Mouse (Mus musculus) thymus, adult 2 months (tissue): Measurements from ENCODE around the gene Fgf11. TPM values are rescaled to one million over a fixed set of nuclear protein-coding genes. Genes with fewer than 3 reads are reported as not detected.

ENCODE experiments used
- DNase-seq: peaks from one replicate; pipeline ENCODE4 v3.0.0; 2021
- H3K27ac ChIP-seq: fragments of 200-500 bp; 2 replicates; pipeline ENCODE4 v1.5.1; 2012; ENCODE audit warnings: low read length, control low read depth; ENCODE audit not compliant: control insufficient read depth, insufficient read depth
- H3K27me3 ChIP-seq: fragments of 200-500 bp; 2 replicates; pipeline ENCODE4 v1.6.1; 2012; ENCODE audit warnings: mild to moderate bottlenecking, low read length, moderate library complexity, mixed read lengths; ENCODE audit not compliant: control insufficient read depth, insufficient read depth
- H3K36me3 ChIP-seq: fragments of 200-500 bp; 2 replicates; pipeline ENCODE4 v1.6.1; 2012; ENCODE audit warnings: mild to moderate bottlenecking, low read length, moderate library complexity; ENCODE audit not compliant: control insufficient read depth, insufficient read depth
- H3K4me1 ChIP-seq: fragments of 200-500 bp; replicated peaks from 2 replicates; pipeline ENCODE4 v1.6.1; 2012; ENCODE audit warnings: low read length; ENCODE audit not compliant: control insufficient read depth, insufficient read depth
- H3K4me3 ChIP-seq: fragments of 200-500 bp; 2 replicates; pipeline ENCODE4 v1.5.1; 2012; ENCODE audit warnings: mild to moderate bottlenecking, low read length, control low read depth, moderate library complexity; ENCODE audit not compliant: control insufficient read depth, insufficient read depth
- CTCF ChIP-seq: fragments of 200-500 bp; IDR thresholded peaks from 2 replicates; pipeline ENCODE4 v1.5.1; 2012; ENCODE audit warnings: mild to moderate bottlenecking, control low read depth, low read length, moderate library complexity, borderline replicate concordance; ENCODE audit not compliant: control insufficient read depth, poor library complexity, insufficient read depth; ENCODE audit errors: extremely low read depth
- POLR2A ChIP-seq: fragments of 200-500 bp; IDR thresholded peaks from 2 replicates; pipeline ENCODE4 v1.6.1; 2012; ENCODE audit warnings: mild to moderate bottlenecking, low read length, control low read depth, moderate library complexity; ENCODE audit not compliant: control insufficient read depth, poor library complexity, insufficient read depth; ENCODE audit errors: extremely low read depth
- WGBS: fragments of 180-500 bp; shearing (Covaris S2); methylation state at CpG from one replicate; pipeline ENCODE4 v1.1.7; 2018; 5-methylcytosine and 5-hydroxymethylcytosine counted together
- polyA plus RNA-seq: library from polyadenylated mRNA; depleted of rRNA; stranded (reverse); fragments of >200 nt; gene quantifications from 2 replicates; pipeline ENCODE4 v1.2.3, GENCODE M21; 2012

Gene Fgf11
- polyA plus RNA-seq, 1 experiment: 2.4 TPM

GRCm38 (mm10) chr11:69800392-69801197 lies 1.1 kb downstream of the Fgf11 start:
- no peak for TF ChIP-seq POLR2A
- WGBS: 1% methylated on average over 36 of the region's 36 CpGs
- H3K27me3 ChIP-seq: peaks cover 20% of the 10 kb centered on the region; the same call in 1 of the 2 replicates
- H3K4me3 ChIP-seq: no peak overlapping the region
- DNase-seq: no peak
- H3K36me3 ChIP-seq: no peaks in the 10 kb centered on the region
- H3K4me1 ChIP-seq: peaks cover 36% of the 10 kb centered on the region
- H3K27ac ChIP-seq: no peak overlapping the region

GRCm38 (mm10) chr11:69800138-69800391 lies 1.6 kb downstream of the Fgf11 start:
- peaks cover 36% of the 10 kb centered on the region for H3K4me1 ChIP-seq
- H3K27ac ChIP-seq: no peak overlapping the region
- WGBS: 4% methylated on average over 11 of the region's 11 CpGs
- peaks cover 20% of the 10 kb centered on the region; the same call in 1 of the 2 replicates for H3K27me3 ChIP-seq
- TF ChIP-seq CTCF (no peak), POLR2A (no peak)
- H3K36me3 ChIP-seq: no peaks in the 10 kb centered on the region
- no peak overlapping the region for H3K4me3 ChIP-seq
- DNase-seq: no peak

- 34% methylated on average over 11 of the region's 12 CpGs for WGBS
- Histone ChIP-seq H3K4me1 (peaks cover 36% of the 10 kb centered on the region), H3K36me3 (no peaks in the 10 kb centered on the region), H3K4me3 (no peak overlapping the region), H3K27me3 (peaks cover 20% of the 10 kb centered on the region; the same call in 1 of the 2 replicates), H3K27ac (no peak overlapping the region)
- DNase-seq: no peak
- no peak for TF ChIP-seq POLR2A
Measured at GRCm38 (mm10) chr11:69799394-69800137, 2.1 kb downstream of the Fgf11 start.

GRCm38 (mm10) chr11:69797924-69798323 lies 3.7 kb downstream of the Fgf11 start:
- H3K4me3 ChIP-seq: no peak overlapping the region
- H3K27ac ChIP-seq: no peak overlapping the region
- H3K27me3 ChIP-seq: peaks cover 18% of the 10 kb centered on the region; the same call in 1 of the 2 replicates
- no peak for DNase-seq
- WGBS: 89% methylated on average over 7 of the region's 7 CpGs
- TF ChIP-seq POLR2A (no peak), CTCF (no peak)
- no peaks in the 10 kb centered on the region for H3K36me3 ChIP-seq
- H3K4me1 ChIP-seq: peaks cover 24% of the 10 kb centered on the region

GRCm38 (mm10) chr11:69795983-69796435 lies 5.6 kb downstream of the Fgf11 start:
- 7% methylated on average over 13 of the region's 13 CpGs for WGBS
- TF ChIP-seq CTCF (no peak), POLR2A (no peak)
- H3K4me1 ChIP-seq: peaks cover 9% of the 10 kb centered on the region
- peaks cover 5% of the 10 kb centered on the region; the same call in 1 of the 2 replicates for H3K27me3 ChIP-seq
- DNase-seq: no peak
- H3K4me3 ChIP-seq: peak overlapping the region; percentile 76
- no peak overlapping the region for H3K27ac ChIP-seq
- no peaks in the 10 kb centered on the region for H3K36me3 ChIP-seq

- no peaks in the 10 kb centered on the region; the same call in 1 of the 2 replicates for H3K27me3 ChIP-seq
Measured at GRCm38 (mm10) chr11:69795168-69795982, 6.3 kb downstream of the Fgf11 start, which contains the start of gene Chrnb1. Chrnb1 (minus strand) TSS chr11:69795943.

More at GRCm38 (mm10) chr11:69795168-69795982, 6.3 kb downstream of the Fgf11 start, which contains the start of gene Chrnb1:
- WGBS: 3% methylated on average over 52 of the region's 52 CpGs
- Histone ChIP-seq H3K4me3 (peak within 1 kb of the TSS; percentile 76), H3K27ac (no peak within 1 kb of the TSS), H3K36me3 (no peaks in the 10 kb centered on the region), H3K4me1 (peaks cover 2% of the 10 kb centered on the region)
- DNase-seq: peak; percentile 94
- TF ChIP-seq POLR2A: no peak
- TF ChIP-seq CTCF: no peak
